Mouse (Mus musculus) embryo, embryonic 10.5 days (tissue): ENCODE measurements around the gene Nphs1.
A peak's percentile ranks its signal among the peaks of the same experiment; 100 is the strongest.
"Not testable (repeated sequence)": the region's sequence is repeated elsewhere in the genome, so short reads cannot be mapped to it uniquely, and the experiment has no call there.

Experiments used
- DNase-seq: peaks from one replicate; pipeline ENCODE4 v3.0.0-alpha.2; 2015; ENCODE audit warnings: low spot score

The Nphs1 gene

DNA sequence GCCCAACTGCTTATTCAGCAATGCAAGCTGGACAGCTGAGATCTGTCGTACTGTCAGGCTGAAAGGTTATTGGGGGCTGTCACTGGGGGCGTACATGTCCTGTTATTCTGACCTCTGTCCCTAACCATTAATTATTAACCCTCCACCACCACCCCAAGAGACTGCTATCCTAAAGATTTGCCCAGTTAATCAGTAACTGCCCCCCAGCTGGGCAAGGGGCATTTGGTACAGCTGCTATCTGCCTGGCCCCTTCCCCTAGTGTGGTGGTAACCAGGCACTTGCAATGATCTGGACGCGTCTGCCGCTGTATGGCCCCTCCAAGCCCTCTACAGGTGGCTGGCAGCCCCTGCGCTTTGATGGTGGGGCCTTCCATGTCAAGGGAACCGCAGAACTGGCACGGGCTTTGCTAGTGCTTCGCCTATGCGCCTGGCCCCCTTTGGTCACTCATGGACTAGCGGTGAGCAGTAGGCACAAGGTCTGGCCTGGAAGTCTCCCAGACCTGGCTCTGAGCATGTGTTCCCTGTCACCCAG is 35.4 kb downstream of the Nphs1 start, which contains the start of gene Prodh2:
TSS of gene Prodh2 (plus strand) at position 222 of the 531 bp plus-strand sequence.
- DNase-seq = no peak

DNA sequence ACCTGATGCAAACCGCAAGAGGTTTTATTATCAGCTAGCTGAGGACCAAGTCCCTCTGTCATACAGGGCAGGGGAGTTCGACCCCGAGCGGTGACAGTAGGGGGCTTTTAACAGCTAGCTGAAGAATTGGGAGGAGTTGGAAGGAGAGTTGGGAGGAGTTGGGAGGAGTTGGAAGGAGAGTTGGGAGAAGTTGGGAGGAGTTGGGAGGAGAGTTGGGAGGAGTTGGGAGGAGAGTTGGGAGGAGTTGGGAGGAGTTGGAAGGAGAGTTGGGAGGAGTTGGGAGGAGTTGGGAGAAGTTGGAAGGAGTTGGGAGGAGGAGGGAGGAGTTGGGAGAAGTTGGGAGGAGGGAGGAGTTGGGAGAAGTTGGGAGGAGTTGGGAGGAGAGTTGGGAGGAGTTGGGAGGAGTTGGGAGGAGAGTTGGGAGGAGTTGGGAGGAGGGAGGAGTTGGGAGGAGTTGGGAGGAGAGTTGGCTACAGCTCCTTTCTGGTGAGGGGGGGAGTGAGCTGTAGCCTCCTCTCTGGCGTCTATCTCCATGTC is 37.5 kb downstream of the Nphs1 start:
- not testable (repeated sequence) for DNase-seq

DNA sequence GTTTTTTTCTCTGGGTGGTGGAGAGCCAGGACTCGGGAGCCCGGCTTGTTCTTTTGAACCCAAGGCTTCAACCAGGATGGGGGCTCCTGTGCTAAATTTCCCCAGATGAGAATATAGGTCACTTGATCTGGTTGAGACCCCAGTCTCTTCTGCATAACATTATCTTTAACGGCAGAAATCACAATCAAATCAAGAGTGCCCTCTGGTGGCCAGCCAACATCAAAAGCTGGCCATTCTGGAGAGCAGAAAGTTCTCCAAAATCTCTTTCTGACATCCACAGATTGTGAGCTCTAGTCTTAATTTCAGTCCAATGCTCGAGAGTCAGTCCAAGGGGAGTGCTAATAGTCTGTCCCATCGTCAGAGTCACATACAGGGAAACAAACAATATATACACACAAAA is 43.0 kb downstream of the Nphs1 start:
- DNase-seq = not testable (repeated sequence)

DNA sequence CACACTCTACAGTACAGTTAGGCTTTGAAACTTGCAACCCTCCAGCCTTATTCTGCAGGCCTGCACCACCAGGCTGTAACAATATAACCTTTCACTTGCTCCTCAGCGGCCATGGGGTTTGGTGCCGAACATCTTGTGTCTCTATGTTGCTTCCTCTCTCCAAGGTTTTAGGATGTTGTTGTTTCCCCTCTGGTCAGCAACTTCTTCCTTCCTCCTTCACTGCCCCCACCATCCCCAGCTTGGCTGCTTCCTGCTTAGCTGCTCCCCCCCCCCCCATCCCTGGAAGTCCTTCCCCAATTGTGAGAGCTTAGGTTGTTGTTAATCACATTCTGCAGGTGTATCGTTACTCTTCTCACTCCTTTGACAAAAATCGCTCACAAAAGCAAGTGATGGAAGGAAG is 49.9 kb downstream of the Nphs1 start:
- DNase-seq = no peak

DNA sequence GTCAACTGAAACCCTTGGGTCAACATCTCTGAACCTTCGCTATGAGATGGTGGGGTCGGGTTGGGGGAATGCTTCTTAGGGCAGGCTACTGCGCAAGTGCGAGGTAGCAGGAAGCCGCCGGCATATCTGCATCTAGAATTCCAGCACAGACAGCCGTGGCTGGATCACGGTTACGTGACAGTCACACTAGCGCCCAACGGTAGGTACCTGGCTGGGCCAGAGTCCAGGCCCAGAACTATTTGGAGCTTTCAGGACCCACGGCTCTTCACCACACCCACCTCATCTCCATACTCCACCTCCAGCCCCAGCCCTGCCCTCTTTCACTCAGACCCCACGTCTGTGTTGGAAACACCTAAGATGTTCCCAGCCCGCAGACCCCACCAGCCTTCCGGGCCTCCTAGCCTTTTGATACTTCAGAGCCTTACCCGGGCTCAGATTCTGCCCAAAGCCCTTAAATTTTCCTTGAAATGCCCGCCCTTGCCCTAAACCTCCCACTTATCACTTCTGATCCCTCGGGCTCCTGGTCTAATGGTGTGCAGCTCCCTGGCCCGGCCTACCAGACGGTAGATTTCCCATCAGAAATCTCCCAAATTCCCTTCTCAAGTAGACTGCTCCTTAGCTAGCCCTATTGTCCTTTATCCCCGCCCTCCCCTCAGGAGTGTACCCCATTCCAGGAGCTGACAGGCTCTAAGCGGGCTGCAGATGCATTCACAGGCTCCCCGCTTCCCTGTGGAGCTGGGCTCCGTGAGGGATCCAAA is 57.1 kb downstream of the Nphs1 start:
- no peak for DNase-seq

DNA sequence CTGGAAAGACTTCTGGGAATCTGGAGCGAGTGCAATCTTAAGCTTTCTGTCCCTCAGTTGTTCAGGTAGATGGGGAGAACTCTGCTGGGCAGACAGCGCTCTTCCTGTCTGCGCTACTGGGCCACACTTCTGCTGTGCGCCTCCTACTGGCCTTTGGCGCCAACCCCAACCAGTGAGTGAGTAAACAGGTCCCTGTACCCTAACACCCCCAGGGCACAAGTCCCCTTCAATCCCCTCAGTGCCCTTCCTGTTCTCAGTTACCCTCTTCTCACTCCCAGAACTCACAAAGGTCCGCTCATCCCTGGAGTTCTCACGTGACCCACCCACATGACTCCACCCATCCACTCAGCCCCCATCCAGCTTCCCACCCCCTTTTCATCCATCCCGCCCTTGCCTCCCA is 60.2 kb downstream of the Nphs1 start:
- DNase-seq = no peak

DNA sequence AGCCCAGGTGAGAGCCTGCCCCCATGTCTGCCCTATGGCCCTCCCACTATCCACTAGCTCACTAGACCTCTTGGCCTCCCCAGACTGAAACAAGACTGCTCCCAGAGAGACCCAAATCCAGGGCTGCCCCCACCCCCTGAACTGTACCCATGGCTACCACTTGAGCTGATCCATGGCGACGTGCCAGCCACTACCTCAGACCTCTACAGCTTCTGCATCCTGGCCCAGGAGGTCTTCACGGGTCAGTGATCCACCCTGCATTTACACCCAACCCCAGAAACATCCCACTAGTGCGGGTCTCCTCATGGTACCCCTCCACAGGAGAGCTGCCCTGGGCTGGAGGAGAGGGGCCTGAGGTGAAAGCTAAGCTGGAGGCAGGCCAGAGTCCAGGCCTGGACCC is 62.3 kb downstream of the Nphs1 start:
- DNase-seq = no peak

DNA sequence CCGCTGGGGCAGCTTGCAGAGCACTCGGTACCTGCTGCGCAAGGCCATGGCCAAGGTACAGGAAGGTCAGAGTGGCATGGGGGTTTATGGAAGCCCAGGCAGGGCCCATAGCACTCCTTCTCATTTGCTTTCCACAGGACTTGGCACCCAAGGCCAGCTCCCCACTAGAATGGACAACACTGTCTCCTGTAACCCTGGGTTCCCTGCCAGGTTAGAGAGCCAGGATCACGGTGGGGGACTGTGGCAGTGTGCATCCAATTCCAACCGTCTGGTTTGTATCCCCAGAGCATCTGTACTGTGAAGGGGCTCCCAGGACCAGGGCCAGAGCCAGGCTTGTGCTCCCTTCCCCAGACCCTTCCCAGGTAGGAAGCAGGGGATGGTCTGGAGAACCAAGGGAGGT is 62.7 kb downstream of the Nphs1 start:
- DNase-seq = no peak

DNA sequence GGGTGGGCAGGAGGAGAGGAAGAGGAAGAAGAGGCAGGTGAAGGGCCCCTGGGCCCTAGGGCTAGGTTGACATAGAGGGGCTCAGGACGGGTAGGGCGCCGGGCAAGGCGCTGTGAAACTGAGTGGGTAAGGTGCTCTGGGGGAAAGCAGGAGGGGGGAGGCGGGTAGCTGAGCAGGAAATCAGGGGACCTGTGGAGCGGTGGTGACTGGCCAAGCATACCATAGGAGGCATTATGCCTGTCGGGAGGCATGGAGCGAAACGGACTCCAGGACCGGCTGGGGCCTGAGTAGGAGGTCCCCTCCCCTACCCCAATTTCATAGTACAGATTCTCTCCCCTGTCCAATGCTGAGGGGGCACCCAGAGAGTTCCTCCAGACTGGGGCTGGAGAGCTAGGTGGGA is 64.8 kb downstream of the Nphs1 start:
- no peak for DNase-seq

DNA sequence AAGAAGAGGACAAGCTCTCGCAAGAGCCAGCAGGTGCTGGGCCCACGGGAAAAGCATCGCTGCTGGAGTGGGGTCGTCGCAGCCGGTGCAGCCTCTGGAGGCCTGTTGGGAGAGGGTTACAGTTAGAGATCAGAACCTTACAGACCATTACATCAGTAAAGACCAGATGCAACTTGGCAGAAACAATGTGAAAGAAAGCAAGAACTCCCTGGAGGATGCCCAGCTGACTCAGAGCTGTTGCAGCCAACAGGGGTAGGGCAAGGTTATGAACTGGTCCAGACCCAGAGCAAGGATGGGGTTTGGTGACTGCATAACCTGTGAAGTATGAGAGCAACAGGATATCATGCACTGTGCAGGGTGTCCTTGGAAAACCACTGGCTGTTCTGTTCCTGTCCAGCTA is 66.4 kb downstream of the Nphs1 start:
- DNase-seq = no peak

DNA sequence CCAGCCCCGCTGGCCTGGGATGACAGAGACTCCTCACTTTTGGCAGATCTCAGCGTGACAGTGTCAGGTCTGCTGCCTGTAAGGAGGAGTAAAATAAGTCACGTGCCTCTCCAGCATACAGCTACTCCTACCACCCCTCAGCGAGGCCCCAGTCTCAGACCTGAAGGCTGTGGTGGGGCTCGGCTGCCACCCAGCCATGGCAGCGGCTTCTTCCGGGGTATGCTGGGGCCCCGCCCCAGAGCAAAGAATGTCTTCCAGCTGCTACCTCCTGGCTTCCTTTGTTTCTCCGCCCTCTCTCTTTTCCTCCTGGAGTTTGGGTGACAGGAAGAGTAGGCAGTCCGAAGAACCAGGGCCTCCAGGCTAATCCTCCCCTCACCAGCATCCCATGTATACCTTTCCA is 67.8 kb downstream of the Nphs1 start:
- no peak for DNase-seq

DNA sequence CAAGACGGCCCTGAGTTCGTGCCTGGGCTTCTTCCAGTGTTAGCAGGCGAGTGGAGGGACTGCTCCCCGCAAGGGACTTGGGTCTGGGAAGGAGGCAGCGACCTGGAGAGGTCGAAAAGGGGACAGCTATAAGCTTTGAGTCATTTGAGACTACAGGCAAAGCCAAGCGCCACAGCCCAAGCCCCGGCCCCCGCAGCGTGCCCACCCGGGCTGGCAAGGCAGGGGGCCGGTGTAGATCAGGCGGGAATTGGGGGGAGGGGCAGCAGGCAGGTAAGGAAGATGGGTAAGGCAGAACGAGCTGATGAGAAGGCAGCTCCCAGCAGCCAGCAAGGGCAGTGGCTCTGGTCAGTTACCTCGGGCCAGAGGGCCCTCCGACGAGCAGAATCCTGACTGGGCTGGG is 68.3 kb downstream of the Nphs1 start:
- DNase-seq = no peak

DNA sequence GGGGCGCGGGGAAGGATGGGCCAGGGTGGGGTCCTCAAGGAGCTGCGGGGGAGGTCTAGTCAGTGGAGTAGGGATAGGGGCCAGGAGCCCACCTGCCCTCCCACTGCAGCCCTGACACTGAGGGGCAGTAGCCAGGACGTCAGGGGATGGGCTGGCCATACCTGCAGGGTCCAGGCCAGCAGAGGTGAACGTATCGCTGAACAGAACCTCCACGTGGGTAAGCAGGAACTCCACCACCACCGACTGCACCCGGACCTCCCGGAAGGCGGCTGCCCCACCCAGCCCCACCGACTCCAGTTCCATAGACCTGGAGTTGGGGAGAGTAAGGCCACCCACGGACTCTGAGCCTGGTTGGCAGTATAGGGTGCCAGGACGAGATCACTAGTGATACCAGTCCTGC is 68.9 kb downstream of the Nphs1 start:
- no peak for DNase-seq

DNA sequence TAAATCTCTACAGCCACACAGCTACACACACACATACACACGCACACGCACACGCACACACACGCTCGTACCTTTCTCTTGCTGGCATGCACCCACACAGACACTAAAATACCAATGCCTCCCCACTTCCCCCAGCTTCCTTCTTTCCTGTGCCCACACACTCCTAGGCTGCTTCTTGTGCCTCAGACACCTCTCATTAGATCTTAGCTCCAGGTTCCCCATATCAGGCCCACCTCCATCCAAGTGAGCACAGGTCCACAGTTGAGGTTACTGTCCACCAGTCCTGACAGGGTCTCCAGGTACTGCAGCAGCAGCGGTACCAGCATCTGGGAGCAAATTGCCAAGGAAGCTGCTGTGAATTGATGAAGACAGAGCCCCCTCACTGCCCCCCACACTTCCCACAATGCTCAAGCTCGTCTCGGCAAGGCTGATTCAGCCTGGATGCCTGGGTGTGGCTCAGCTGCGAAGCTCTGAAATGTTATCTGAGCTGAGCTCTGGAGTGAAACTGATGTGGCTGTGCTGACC is 73.2 kb downstream of the Nphs1 start:
- DNase-seq = no peak

DNA sequence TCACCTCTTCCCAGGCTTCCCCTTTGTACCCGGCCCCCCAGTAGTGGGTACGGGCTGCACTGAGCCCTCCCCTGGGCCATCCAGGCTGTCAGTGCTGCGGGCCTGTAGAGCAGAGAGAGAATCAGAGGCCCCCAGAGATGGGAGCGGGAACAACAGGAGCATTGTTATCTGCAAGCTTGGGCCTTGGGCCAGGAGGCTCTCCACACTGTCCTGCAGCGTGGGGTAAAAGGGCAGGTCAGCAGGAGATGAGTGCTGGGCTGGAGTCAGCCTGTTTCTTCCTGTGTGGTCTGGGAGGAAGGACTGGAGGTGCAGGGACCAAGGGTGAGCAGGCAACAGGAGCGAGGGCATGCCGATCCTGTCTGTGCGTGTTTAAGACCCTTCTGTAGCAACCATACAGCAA is 74.8 kb downstream of the Nphs1 start:
- DNase-seq = peak; percentile 62

DNA sequence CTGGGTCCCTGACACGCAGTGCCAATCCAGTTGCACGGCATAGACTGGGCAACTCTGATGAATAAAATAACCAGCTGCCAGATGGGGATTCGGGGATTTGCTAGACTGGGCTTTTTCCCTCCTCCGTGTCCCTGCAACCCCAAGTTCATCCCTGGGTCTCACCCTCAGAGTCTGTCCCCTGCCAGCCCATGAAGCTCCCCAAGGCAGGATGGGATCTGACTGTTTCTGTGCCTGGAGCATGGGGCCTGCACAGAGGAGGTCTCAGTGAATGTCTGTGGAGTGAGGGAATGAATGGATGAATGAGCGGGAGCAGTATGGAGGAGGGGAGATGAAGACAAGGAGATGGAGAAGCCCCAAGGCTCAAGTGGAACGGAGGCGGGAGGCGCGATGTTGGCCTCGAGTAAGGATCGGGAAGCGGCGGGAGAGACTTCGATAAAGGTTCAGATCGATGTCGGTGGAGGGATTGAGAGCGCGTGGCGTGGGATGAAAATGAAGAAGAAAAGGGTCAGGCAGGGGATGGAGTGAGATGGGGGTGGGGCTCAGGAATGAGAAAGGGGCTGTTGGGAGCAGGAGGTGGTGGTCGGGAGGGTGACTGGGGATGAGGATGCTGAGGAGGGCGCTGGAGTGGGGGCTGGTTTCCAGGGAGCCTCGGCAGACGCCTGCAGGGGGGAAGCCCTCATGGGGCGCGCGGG is 76.0 kb downstream of the Nphs1 start:
- DNase-seq = peak; percentile 55

DNA sequence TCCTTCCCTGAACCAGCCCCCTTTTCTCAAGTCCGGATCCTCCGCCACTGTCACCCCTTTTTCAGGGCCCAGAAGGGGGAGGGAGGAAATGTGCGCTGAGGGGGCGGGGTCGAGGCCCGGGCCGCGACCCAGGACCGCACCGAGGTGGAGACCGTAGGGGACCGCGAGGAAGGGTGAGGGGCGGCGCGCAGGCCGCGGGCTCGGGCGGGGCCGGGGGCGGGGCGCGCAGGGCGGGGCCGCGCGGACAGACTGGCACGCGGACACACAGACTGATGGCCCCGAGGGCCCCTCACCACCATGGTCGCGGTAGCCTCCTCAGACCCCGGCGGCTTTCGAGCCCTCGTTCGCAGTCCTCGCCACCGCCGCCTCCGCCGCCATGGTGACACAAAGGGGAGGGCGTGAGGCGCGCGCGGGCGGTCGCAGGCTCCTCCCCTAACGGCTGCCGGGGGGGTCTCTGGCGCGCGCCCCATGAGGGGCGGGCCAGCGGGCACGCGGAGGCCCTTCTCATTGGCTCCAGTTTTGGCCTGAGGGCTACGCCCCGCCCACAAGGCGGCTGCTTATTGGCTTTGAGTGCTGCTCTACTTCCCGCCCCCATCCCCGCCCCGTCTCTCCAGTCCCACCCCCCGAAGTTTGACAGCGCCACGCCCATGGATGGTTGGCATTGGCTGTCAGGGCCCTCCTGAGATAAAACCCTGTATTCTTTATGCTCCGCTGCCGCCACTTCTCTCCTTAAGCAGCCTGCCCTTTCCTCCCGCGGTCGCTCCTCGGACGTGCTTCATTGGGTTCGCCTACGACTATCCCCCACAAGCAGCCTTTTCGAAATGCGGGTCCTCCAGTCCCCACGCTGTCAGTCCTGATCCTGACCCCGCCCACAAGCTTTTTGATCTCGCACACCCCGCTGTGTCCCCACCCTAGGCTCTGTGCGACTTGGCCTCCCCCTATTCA is 76.8 kb downstream of the Nphs1 start, which contains the start of gene Arhgap33:
TSS of gene Arhgap33 (minus strand) at position 428 of the 945 bp plus-strand sequence.
- DNase-seq = peak; percentile 99
